Mouse (Mus musculus) cerebellum, postnatal 4 days (tissue): Measurements from ENCODE around the gene Slc35b1.

ENCODE experiments used
- DNase-seq, 2 experiments: peaks; one replicate each; pipeline ENCODE4 v3.0.0; 2022; ENCODE audit warnings: low spot score in 2 of 2, mixed read lengths in 1 of 2

Slc35b1 gene

DNA sequence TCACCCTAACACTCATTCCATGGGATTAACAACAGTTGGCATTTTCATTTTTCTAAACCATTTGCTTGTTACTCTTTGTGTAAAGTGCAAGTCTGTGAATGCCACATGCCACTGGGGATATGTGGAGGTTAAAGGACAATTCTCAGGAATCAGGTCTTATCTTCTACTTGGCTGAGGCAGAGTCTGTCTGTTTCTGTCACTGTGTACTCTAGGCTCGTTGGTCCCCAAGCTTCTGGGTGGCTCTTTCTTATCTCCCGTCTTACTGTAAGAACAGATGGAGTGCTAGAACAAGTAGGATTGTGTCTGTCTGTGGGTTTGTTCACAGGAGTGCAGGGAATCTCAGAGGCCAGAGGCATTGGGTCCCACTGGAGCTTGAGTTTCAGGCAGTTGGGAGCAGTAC is 46.9 kb downstream of the Slc35b1 start:
- DNase-seq = no peak

DNA sequence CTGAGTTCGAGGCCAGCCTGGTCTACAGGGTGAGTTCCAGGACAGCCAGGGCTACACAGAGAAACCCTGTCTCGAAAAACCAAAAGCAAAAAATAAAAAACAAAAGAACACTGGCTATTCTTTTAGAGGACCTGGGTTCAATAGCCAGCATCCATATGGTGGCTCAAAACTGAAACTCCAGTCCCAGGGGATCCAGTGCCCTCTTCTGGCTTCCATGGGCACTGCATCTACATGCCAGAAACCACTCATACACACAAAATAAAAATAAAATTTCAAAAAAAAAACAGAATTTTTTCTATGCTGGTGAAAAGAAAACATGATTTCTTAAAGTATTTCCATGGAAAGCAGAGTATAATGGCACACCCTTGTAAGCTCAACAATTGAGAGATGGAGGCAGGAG is 47.7 kb downstream of the Slc35b1 start:
- DNase-seq = peak in 1 of 2 experiments; percentile 29
